8 mouse cellular contexts compared by ENCODE assay signal in genomic region chr5:144257451-144258110, GRCm38 (mm10). TPM values are rescaled to one million over a fixed set of nuclear protein-coding genes. Genes with fewer than 3 reads are reported as not detected.
DNase-seq lines count a peak whose midpoint lies in the region; ATAC-seq and TF ChIP-seq lines count a peak whose summit lies in the region.

No protein-coding gene starts in this region.

- no peaks in the 10 kb centered on the region for H3K36me3 ChIP-seq in heart, embryonic 11.5 days (ENCODE audit: control insufficient read depth, insufficient read depth, low read length)
- peaks cover 26% of the 10 kb centered on the region for H3K36me3 ChIP-seq in hindbrain, embryonic 14.5 days (replicated peaks; ENCODE audit: control insufficient read depth, insufficient read depth)
- H3K36me3 ChIP-seq in midbrain, embryonic 11.5 days (ENCODE audit: control insufficient read depth, insufficient read depth, low read length) = peaks cover 3% of the 10 kb centered on the region; the same call in 1 of the 2 replicates

- DNase-seq in heart, postnatal 10 days = no peak
- no peak for DNase-seq in hindbrain, embryonic 14.5 days (ENCODE audit: low spot score)
- no peak for DNase-seq in midbrain, embryonic 11.5 days (ENCODE audit: low spot score, missing footprints)
- no peak for DNase-seq in retina, postnatal 1 day
- DNase-seq in gastrocnemius, adult 8-10 months (ENCODE audit: low spot score in 2 of 2) = no peak

- H3K27me3 ChIP-seq in heart, embryonic 11.5 days (ENCODE audit: control insufficient read depth, insufficient read depth, low read length) = no peaks in the 10 kb centered on the region
- no peaks in the 10 kb centered on the region for H3K27me3 ChIP-seq in hindbrain, embryonic 14.5 days (ENCODE audit: control insufficient read depth, insufficient read depth, low read length)
- H3K27me3 ChIP-seq in midbrain, embryonic 11.5 days (ENCODE audit: control insufficient read depth, insufficient read depth, low read length) = no peaks in the 10 kb centered on the region

- 0 out of 2 replicates have a peak, but pooled peaks have one; percentile 4 for TF ChIP-seq CTCF in bone marrow macrophage, adult 2 months (IDR thresholded peaks at IDR 0.05; ENCODE audit: low read depth, low read length)

- peak overlapping the region; percentile 70 for H3K27ac ChIP-seq in heart, embryonic 11.5 days (ENCODE audit: low read depth, low read length)
- H3K27ac ChIP-seq in bone marrow macrophage, adult 2 months (ENCODE audit: insufficient read depth, low read depth, low read length) = peak overlapping the region; percentile 94
- H3K27ac ChIP-seq in hindbrain, embryonic 14.5 days = no peak overlapping the region
- no peak overlapping the region for H3K27ac ChIP-seq in midbrain, embryonic 11.5 days (ENCODE audit: low read depth, low read length)

- no peaks in the 10 kb centered on the region for H3K9me3 ChIP-seq in heart, embryonic 11.5 days (replicated peaks; ENCODE audit: control insufficient read depth, low read length)
- H3K9me3 ChIP-seq in hindbrain, embryonic 14.5 days (ENCODE audit: control insufficient read depth, low read length) = no peaks in the 10 kb centered on the region
- H3K9me3 ChIP-seq in midbrain, embryonic 11.5 days (ENCODE audit: control insufficient read depth, low read length) = no peaks in the 10 kb centered on the region

- TF ChIP-seq POLR2A in bone marrow macrophage, adult 2 months (IDR thresholded peaks at IDR 0.05; ENCODE audit: borderline replicate concordance, low read depth, low read length) = no peak

- intact Hi-C loops in heart, postnatal 10 days (cut with DNase I) = no loop called here

- peaks cover 49% of the 10 kb centered on the region for H3K4me1 ChIP-seq in heart, embryonic 11.5 days (ENCODE audit: control insufficient read depth, insufficient read depth, low read length)
- peaks cover 39% of the 10 kb centered on the region for H3K4me1 ChIP-seq in bone marrow macrophage, adult 2 months (ENCODE audit: control insufficient read depth, insufficient read depth, low read length)
- H3K4me1 ChIP-seq in hindbrain, embryonic 14.5 days (replicated peaks; ENCODE audit: control insufficient read depth, insufficient read depth, low read length) = peaks cover 37% of the 10 kb centered on the region
- peaks cover 31% of the 10 kb centered on the region for H3K4me1 ChIP-seq in midbrain, embryonic 11.5 days (ENCODE audit: control insufficient read depth, insufficient read depth, low read length)

- no peak for ATAC-seq in heart, embryonic 11.5 days (replicated peaks; ENCODE audit: insufficient number of reproducible peaks, low FRiP score, low TSS enrichment)
- no peak for ATAC-seq in hindbrain, embryonic 14.5 days (ENCODE audit: low FRiP score)
- ATAC-seq in midbrain, embryonic 11.5 days (ENCODE audit: low FRiP score) = no peak
- no peak for ATAC-seq in granulocyte monocyte progenitor cell, adult 5-6 weeks (replicated peaks; ENCODE audit: poor library complexity, severe bottlenecking)

- H3K4me3 ChIP-seq in heart, embryonic 11.5 days (ENCODE audit: low read depth, low read length) = peak overlapping the region; percentile 74
- H3K4me3 ChIP-seq in bone marrow macrophage, adult 2 months (ENCODE audit: insufficient read depth, low read length) = peak overlapping the region; percentile 72
- peak overlapping the region; percentile 93 for H3K4me3 ChIP-seq in hindbrain, embryonic 14.5 days (replicated peaks; ENCODE audit: low read length)
- H3K4me3 ChIP-seq in midbrain, embryonic 11.5 days (ENCODE audit: low read depth, low read length) = peak overlapping the region; percentile 99

- peak overlapping the region; percentile 66 for H3K4me2 ChIP-seq in heart, embryonic 11.5 days
- peak overlapping the region; percentile 83 for H3K4me2 ChIP-seq in hindbrain, embryonic 14.5 days (replicated peaks)
- H3K4me2 ChIP-seq in midbrain, embryonic 11.5 days = peak overlapping the region; percentile 87

- WGBS in heart, embryonic 11.5 days (ENCODE audit: insufficient replicate concordance) = 65% methylated on average over 3 of the region's 3 CpGs
- WGBS in hindbrain, embryonic 14.5 days = 73% methylated on average over 3 of the region's 3 CpGs
- 72% methylated on average over 3 of the region's 3 CpGs for WGBS in midbrain, embryonic 11.5 days

- peak overlapping the region; percentile 79 for H3K9ac ChIP-seq in heart, embryonic 11.5 days (ENCODE audit: low read depth, low read length)
- peak overlapping the region; percentile 98 for H3K9ac ChIP-seq in hindbrain, embryonic 14.5 days
- H3K9ac ChIP-seq in midbrain, embryonic 11.5 days (ENCODE audit: low read length) = peak overlapping the region; percentile 93

RNA-seq across cellular contexts. Expression of gene Bri3, which starts 13.3 kb away (rescaled TPM):
- polyA plus RNA-seq in heart, embryonic 11.5 days (2014; fragmentation: Nextera tagmentation; extraction: Ambion mirVana) = 108 and 110 TPM in 2 replicates
- 100 to 1,000 TPM; 165 to 171 TPM for total RNA-seq in heart, postnatal 10 days (2021)
- 521 and 566 TPM in 2 replicates for polyA plus RNA-seq in bone marrow macrophage, adult 2 months (2012; ENCODE audit: insufficient read depth, insufficient read length, missing spikeins)
- polyA plus RNA-seq in hindbrain, embryonic 14.5 days (2014; fragmentation: Nextera tagmentation; extraction: Ambion mirVana) = 103 and 123 TPM in 2 replicates
- 123 and 130 TPM in 2 replicates for polyA plus RNA-seq in midbrain, embryonic 11.5 days (2014; fragmentation: Nextera tagmentation; extraction: Ambion mirVana)
- total RNA-seq in gastrocnemius, adult 8-10 months (2022) = 10 to 100 TPM; 35.7 to 43.3 (median 40.9) TPM
- total RNA-seq in granulocyte monocyte progenitor cell, adult 5-6 weeks (2014; fragmentation: Nextera tagmentation) = 29.1 and 56.1 TPM in 2 replicates
- total RNA-seq in granulocyte monocyte progenitor cell, adult 5-6 weeks (2017) = 12.2 and 20.2 TPM in 2 replicates

RNA-seq across cellular contexts. Expression of gene Tecpr1, which starts 34.2 kb away (rescaled TPM):
- 12.1 and 13.2 TPM in 2 replicates for polyA plus RNA-seq in heart, embryonic 11.5 days (2014; fragmentation: Nextera tagmentation; extraction: Ambion mirVana)
- total RNA-seq in heart, postnatal 10 days (2021) = 10 to 100 TPM; 31.2 to 32.4 TPM
- polyA plus RNA-seq in bone marrow macrophage, adult 2 months (2012; ENCODE audit: insufficient read depth, insufficient read length, missing spikeins) = 50.7 and 55.3 TPM in 2 replicates
- polyA plus RNA-seq in hindbrain, embryonic 14.5 days (2014; fragmentation: Nextera tagmentation; extraction: Ambion mirVana) = 32.3 and 34.7 TPM in 2 replicates
- 13.1 TPM in 2 replicates for polyA plus RNA-seq in midbrain, embryonic 11.5 days (2014; fragmentation: Nextera tagmentation; extraction: Ambion mirVana)
- 10 to 100 TPM; 15.1 to 16.4 (median 15.7) TPM for total RNA-seq in gastrocnemius, adult 8-10 months (2022)
- 1.4 and 6.1 TPM in 2 replicates for total RNA-seq in granulocyte monocyte progenitor cell, adult 5-6 weeks (2014; fragmentation: Nextera tagmentation)
- 1.1 and 3.3 TPM in 2 replicates for total RNA-seq in granulocyte monocyte progenitor cell, adult 5-6 weeks (2017)

Comparison
In these comparisons a context has a peak if more than half of its experiments do, and no peak if none do; other contexts are left out.
1. H3K27ac ChIP-seq: peak in heart, embryonic 11.5 days (single experiment) and bone marrow macrophage, adult 2 months (single experiment); none in hindbrain, embryonic 14.5 days (single experiment) and midbrain, embryonic 11.5 days (single experiment).
2. Peak in every context shown above with its lines, with median percentiles within 50 percentile points of each other: H3K4me2 ChIP-seq, H3K4me3 ChIP-seq and H3K9ac ChIP-seq.